Mouse (Mus musculus) CD4-positive, CD25-positive, alpha-beta regulatory T cell, adult 4 months (primary cell): ENCODE measurements around the gene Cisd1. TPM values are rescaled to one million over a fixed set of nuclear protein-coding genes. Genes with fewer than 3 reads are reported as not detected.
A peak's percentile ranks its signal among the peaks of the same experiment; 100 is the strongest.
"Not testable (repeated sequence)": the region's sequence is repeated elsewhere in the genome, so short reads cannot be mapped to it uniquely, and the experiment has no call there.

ENCODE experiments used
- ATAC-seq: one replicate; pipeline ENCODE4 v1.8.0; 2017
- polyA plus RNA-seq, 2 experiments: library from polyadenylated mRNA; unstranded; fragments of 100-300 nt; shearing (Covaris generic); gene quantifications; one replicate each; pipeline ENCODE4 v1.2.1; 2017

Cisd1 gene
- polyA plus RNA-seq, result 10 to 100 TPM; 30.9 to 33.7 TPM

- ATAC-seq, result peak; percentile 65
Observed at GRCm38 (mm10) chr10:71344579-71345143, at the start of gene Cisd1. Gene Cisd1 (minus strand): TSS chr10:71344954.

- no peak for ATAC-seq
Observed at GRCm38 (mm10) chr10:71389311-71389710, 44.6 kb upstream of the Cisd1 start.

GRCm38 (mm10) chr10:71384159-71385044 lies 39.6 kb upstream of the Cisd1 start:
- no peak for ATAC-seq

- ATAC-seq, result not testable (repeated sequence)
Observed at GRCm38 (mm10) chr10:71383552-71383924, 38.8 kb upstream of the Cisd1 start.

GRCm38 (mm10) chr10:71382858-71383551 lies 38.3 kb upstream of the Cisd1 start:
- ATAC-seq, result no peak

GRCm38 (mm10) chr10:71382109-71382508 lies 37.4 kb upstream of the Cisd1 start:
- ATAC-seq, result no peak

- no peak for ATAC-seq
Observed at GRCm38 (mm10) chr10:71381471-71382033, 36.8 kb upstream of the Cisd1 start.

- no peak for ATAC-seq
Observed at GRCm38 (mm10) chr10:71380406-71380805, 35.7 kb upstream of the Cisd1 start.

- no peak for ATAC-seq
Observed at GRCm38 (mm10) chr10:71376014-71376413, 31.3 kb upstream of the Cisd1 start.

GRCm38 (mm10) chr10:71373706-71374105 lies 29.0 kb upstream of the Cisd1 start:
- ATAC-seq, result no peak

- no peak for ATAC-seq
Observed at GRCm38 (mm10) chr10:71371881-71372280, 27.1 kb upstream of the Cisd1 start.

GRCm38 (mm10) chr10:71369466-71369865 lies 24.7 kb upstream of the Cisd1 start:
- no peak for ATAC-seq

- ATAC-seq, result no peak
Observed at GRCm38 (mm10) chr10:71368128-71368940, 23.6 kb upstream of the Cisd1 start.

- no peak for ATAC-seq
Observed at GRCm38 (mm10) chr10:71363858-71364257, 19.1 kb upstream of the Cisd1 start.

- ATAC-seq, result peak; percentile 42
Observed at GRCm38 (mm10) chr10:71363440-71363839, 18.7 kb upstream of the Cisd1 start.

- peak; percentile 96 for ATAC-seq
Observed at GRCm38 (mm10) chr10:71361836-71362562, 17.2 kb upstream of the Cisd1 start.

- ATAC-seq, result no peak
Observed at GRCm38 (mm10) chr10:71361044-71361443, 16.3 kb upstream of the Cisd1 start.

- no peak for ATAC-seq
Observed at GRCm38 (mm10) chr10:71354947-71355346, 10.2 kb upstream of the Cisd1 start.

GRCm38 (mm10) chr10:71353850-71354249 lies 9.1 kb upstream of the Cisd1 start:
- no peak for ATAC-seq

- ATAC-seq, result no peak
Observed at GRCm38 (mm10) chr10:71351301-71351700, 6.5 kb upstream of the Cisd1 start.

GRCm38 (mm10) chr10:71349290-71349689 lies 4.5 kb upstream of the Cisd1 start:
- ATAC-seq, result no peak
